Mouse (Mus musculus) heart, postnatal 36 days (tissue): ENCODE data around the gene Slc25a12. TPM values are rescaled to one million over a fixed set of nuclear protein-coding genes. Genes with fewer than 3 reads are reported as not detected.

ENCODE experiments used
- total RNA-seq, 2 experiments: library from RNA; stranded (reverse); gene quantifications; 2 replicates each; pipeline ENCODE4 v1.2.3; 2021

The Slc25a12 gene
- total RNA-seq, 2 experiments from 2014 or later = 252 to 275 TPM

Other genes with a start within 250 kb of the Slc25a12 start
- 1 to 10 TPM; 1.4 to 2.7 TPM for gene Cybrd1, start 249.8 kb downstream of the Slc25a12 start, total RNA-seq
- 10 to 100 TPM; 61.6 to 62.5 TPM for gene Dync1i2, start 156.0 kb downstream of the Slc25a12 start, total RNA-seq
- 10 to 100 TPM; 29.6 to 32.9 TPM for gene Hat1, start 21.2 kb upstream of the Slc25a12 start, total RNA-seq
- gene Metap1d, start 85.5 kb upstream of the Slc25a12 start, total RNA-seq = 10 to 100 TPM; 44.9 to 45.2 TPM
- gene Dlx1, start 160.4 kb upstream of the Slc25a12 start, total RNA-seq = under 1 TPM; 0.28 to 0.35 TPM
- not detected for gene Dlx2, start 179.0 kb upstream of the Slc25a12 start, total RNA-seq